Mouse (Mus musculus) adrenal gland, adult 8-10 months (tissue): ENCODE measurements around the gene Cntn4. TPM values are rescaled to one million over a fixed set of nuclear protein-coding genes. Genes with fewer than 3 reads are reported as not detected.

Experiments
- DNase-seq: peaks from one replicate; pipeline ENCODE4 v3.0.0; 2022
- total RNA-seq, 4 experiments: library from RNA; stranded (reverse); gene quantifications; 2 replicates each; pipeline ENCODE4 v1.2.4; 2022

Gene Cntn4
- total RNA-seq, 4 experiments from 2014 or later = 0.10 to 0.54 (median 0.21) TPM

DNA sequence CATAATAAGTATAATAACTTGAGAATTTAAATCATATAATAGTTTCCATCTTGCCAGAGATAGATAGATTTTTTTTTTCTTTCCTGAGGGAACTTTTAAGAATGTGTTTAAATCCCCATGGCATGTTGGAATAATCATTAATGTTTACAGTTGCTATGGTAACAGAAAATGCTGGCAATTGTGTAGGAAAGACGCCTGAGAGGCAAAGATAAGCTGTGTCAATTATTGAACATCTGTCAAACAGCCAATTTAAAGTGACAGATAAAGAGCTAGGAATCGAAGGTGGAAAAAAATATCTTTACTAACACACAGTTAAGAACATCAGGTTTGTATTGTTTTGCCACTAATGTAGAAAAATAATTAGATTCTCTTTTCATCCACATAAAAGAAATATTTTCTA lies 788.3 kb downstream of the Cntn4 start:
- DNase-seq = no peak

DNA sequence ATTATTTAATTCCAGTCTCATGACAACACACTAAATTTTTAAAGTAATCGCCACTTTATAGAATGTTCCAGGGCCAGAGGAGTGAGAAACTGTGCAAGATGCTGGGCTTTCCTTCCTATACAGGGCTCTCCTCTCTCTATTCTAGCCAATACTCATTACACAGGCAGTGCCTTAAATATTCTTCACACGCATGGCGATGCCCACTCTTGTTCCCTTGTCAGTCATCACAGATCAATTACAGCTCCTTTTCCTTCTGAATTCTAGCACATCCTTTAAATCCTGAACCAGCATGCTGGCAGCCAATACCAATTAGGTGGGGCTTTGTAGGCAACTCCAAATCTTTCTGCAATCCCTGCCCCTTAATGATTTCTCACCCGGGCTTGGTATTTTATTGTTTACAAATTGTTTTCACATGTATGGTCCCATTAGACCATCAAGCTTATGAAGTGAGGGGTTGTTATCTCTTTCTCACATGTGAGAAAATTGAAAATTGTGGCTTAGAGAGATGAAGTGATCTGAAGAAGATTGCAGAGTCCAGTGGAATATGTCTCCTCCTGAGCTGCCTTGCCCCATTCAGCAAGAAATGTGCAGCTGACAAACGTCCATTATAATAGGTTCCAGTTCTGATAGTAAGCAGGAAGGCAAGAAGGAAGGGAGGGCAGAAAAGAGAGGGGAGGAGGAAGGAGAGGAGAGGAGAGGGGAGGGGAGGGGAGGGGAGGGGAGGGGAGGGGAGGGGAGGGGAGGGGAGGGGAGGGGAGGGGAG lies 789.0 kb downstream of the Cntn4 start:
- DNase-seq = no peak

DNA sequence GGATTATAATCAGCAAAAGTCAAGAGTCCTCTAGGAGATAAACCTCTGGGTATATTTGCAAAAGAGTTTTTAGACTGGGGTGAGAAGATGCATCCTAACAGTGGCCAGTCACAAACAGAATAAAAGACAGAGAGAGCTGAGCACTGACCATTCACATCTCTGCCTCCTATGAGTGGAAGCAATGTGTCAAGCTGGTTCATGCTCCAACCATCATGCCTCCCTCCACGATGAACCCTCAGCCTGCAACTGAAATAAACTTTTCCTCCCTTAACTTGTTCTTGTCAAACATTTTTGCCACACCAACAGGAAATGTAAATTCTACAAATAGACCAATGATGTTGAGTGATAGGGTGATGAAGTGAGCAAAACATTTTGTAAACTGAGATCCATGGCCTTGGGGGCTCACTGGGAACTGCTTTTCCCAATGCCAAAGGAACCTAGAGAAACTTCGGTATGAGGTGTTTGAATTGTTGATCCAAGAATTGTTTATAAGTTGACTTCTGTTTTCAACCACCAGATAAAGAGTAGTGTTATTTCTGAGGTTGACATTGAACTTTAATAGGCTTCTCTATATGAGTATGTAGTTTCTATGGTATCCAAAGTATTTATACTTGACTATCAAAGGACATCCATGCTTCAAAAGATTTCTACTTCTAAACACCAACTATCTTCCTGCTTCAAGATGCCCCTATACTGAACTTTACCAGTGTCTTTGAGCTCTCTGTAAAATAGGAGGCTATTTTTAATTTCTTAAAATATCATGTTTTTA lies 794.6 kb downstream of the Cntn4 start:
- no peak for DNase-seq

DNA sequence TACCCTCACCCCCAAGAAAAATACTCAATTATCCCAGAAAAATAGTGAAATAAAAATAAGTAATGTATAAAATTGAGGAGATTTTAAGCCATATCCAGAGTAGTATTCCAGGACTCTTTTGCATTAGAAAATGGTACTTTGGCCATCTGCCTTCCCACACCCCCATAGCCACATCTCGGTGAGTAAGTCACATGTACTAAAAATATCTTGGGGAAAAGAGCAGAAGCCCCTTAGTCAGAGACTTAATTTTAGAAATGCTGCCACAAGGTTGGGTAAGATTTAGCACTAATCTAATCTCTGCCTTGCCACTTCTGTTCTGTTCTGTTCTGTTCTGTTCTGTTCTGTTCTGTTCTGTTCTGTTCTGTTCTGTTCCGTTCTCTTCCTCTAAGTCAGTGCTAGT lies 796.4 kb downstream of the Cntn4 start:
- no peak for DNase-seq

DNA sequence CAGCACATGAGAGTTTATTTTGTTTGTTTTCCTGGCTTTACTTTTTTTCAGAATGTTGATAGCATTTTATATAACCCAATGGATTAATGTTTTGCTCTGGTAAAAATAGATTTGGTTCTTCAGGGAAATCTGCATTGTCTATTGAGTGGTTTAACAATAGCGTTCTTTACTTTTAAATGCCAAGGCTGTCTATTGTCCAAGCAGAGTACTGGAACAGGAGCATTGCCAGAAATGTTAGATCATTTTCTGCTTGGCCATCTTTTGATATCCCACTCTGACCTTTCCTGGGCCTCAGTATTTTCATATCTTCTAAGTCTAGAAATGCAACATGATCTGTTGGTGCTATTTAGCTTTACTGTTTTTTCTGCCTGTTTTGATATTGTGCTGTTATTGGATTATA lies 804.1 kb downstream of the Cntn4 start:
- DNase-seq = no peak

DNA sequence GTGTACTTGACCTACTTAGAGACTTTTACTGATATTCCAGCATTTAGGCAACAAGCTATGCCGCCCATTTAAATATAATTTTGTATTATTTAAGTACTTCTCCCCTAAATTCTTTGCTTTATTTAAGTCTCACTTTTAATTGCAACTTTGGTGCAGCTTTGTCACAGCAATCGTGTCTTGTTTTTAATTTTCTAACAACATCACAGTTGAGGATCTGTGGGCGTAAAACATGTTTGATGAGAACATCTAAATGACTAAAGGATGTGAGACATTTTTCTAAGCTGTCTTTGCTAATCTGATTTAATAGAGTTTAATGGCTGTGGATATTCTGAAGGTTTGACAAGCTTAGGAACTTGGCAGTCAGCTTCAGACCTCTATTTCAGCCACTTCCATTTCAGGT lies 818.8 kb downstream of the Cntn4 start:
- no peak for DNase-seq

DNA sequence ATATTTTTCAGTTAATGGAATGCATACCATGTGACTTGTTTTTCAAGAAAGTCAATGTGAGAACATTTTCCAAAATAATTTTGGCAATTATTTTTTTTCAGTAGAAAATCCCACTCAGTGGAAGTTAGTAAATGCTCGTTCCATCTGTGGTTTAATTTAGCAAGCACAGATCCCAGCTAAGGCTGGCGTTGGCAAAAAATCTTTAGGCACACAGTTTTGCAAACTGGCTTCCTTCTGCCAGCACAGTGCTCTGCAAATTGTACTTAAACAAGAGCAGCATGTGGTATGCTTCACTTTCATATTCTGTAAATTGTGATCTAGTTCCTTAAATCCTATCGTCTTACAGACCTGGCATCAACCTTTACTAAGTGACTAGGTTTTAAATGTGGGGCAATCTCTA lies 821.7 kb downstream of the Cntn4 start:
- DNase-seq = no peak

DNA sequence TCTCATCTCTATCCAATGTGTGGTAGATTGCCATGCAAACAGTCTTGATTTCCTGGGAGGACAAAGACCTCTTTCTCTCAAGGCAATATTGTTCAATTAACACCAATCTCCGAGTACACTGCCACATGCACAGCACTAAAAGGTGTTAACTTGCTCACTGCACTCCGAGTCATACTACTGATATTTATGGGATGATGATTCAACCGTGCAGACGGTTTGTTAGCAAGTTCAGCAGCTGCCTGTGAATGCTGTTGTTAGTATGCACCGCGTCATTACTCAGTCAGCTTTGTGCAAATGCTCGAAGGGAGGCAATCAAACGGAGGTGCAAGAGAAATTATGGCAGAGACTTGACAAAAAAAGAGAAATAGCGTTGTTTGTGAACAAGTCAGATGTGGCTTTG lies 826.5 kb downstream of the Cntn4 start:
- no peak for DNase-seq

DNA sequence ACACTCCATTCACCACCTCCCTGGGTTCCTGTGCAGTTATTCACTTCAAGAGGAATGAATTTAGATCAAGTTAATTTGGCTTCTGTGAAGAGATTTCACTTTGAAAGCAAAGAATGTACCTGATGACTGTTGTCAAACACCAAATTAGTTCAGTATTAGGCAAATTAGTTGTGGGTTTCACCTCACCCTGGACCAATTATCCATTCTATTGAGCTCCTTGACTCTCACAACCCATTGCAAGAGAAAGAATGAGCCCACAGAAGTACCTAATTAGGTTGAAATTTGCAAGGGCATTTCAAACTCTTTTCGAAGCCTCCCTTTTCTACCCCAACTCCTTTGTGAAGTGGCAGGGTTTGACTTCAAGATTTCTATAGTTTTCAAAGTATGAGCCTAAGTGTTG lies 842.9 kb downstream of the Cntn4 start:
- DNase-seq = no peak

DNA sequence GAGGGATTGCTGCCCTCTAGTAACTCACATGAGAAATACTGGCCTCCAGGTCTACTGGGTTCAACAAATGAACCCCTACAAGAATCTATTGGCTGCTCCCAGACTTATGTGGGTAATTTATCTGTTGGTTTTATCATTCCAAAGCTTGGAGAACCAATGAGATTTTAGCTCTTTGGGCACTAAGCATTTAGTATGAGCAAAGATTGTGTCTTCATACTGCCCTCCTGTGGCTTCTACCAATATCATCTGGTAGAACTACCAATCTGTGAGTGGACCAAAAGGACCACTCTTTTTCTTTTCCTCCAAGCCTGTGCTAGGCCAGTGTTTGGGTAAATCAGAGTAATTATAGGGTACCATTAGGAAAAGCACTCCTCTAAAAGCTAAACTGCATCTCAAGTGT lies 866.0 kb downstream of the Cntn4 start:
- DNase-seq = no peak

DNA sequence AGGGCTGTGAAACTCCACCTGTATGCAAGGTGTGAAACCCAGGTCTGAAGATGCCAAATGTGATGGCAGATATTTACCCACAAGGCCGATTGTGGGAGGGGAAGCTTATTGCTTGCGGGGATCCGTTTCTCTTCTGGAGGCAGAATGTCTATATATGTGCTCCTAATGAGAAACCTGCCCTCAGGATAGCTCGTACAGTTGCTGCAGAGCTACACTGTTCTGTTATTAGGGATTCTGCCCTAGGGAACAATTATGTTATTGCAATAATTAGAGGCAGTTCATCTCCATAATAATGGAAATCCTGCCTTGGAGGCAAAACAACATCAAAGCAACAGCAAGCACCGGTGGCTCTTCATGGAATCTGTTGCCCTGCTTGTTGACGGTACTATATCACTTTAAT lies 884.2 kb downstream of the Cntn4 start:
- DNase-seq = no peak

DNA sequence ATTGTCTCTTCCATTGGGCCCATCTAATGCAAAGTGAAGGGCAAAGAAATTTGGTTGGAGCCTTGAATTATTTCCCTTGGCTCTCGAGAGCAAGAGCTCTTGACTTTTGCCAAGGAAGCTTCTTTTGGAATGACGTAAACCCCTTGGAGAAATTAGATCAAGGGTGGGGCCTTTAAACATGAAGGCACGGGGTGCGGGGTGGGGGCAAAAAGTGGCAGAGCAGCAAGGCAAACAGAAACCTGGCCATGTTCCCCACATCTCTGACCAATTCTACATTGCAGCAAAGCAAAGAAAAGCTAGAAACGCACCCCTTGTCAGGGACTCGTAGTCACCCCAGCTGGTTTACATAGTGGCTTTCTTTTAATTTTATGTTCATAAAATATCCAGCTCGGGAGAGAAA lies 887.9 kb downstream of the Cntn4 start:
- no peak for DNase-seq

DNA sequence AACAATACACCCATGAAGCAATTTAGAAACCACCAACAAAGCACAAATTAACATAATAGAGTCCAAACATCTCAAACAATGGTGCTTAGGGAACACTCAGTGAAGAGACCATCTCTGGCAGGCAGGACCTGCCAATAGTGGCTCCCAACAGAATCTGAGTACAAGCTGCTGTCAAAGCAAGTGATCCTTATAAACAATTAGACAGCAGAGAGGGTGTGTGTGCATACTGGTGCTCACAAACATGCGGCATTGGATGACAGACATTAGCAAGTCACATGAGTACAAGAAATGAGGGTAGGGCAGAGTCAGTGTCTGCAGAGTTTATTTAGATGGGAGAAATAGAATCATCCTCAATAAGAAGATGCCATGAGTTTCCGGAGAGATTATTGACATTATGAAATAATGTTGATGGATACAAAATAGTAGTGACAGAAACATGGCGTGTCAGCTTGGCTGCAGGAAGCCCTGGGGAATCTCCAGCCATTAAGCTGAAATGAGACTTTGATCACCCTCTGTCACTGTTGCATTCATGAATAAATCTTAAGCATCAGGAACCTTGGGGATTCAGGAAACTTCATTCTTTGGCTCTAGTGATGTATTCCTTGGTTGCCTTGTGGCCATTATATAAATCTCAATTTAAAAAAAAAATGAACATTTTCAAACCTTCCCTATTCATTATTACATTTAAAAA lies 888.5 kb downstream of the Cntn4 start:
- no peak for DNase-seq

DNA sequence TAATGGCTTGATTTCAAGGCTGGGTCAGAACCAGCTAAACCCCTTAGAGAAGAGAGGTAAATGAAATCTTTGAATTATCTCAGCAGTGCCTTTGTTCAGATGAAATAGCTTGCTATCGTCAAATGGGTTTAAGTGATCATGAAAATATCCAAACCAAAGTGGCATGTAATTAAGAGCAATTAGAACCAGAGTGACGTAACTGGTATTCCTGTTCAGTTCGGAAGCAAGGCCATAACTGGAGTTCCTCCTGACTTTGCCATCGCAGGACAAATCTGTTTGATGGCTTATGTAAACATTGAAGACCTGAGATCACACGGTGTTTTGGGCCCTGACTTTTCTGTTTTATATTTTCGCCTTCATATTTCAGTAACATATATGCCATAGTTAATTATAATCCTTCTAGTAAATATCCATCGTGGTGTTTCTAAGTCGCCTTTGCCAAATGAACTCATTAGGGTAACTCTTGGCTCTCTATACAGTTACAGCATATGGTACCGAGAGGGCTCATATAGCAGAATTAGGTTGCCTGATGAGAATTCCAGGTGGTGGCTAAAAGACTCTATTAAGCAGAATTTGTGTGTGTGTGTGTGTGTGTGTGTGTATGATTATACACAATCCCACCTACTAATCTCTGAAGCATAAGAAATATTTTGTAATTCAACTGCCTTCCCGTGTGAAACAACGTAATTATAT lies 889.6 kb downstream of the Cntn4 start:
- no peak for DNase-seq

DNA sequence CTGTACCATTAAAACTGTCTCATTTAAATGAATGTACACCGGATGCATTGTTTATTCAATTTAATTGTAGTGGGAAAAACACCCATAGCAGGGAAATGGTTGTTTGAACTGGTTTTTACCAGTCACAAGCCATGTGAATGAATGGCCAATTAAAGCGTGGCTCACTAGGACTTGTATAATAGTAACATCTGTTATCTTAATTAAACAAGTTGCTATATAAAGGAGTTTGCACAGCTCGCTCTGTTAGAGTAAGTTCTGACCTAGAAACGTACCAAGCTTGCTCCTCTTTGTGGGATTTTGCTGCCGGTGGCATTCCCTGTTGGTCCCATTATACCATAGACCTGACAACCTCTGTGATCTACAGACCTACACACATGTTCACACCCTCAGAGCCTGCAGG lies 902.7 kb downstream of the Cntn4 start:
- no peak for DNase-seq

DNA sequence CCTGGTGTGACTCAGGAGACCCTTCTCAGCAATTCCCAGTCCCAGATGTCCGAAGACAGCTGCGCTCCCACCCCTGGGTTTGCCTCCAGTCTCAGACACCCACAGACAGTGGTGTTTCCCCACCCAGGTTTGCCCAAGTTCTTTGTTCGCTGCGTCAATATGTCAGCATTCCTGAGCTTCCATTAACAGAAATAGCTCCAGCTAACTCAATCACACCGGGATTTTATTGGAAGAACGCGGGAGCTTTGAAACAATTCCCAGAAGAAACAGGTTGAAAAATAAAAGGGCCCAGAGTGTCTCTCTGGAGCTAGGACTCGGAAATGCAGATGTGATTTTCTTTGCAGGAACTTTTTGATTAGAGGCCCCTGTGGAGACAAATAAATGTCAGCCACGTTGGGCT lies 916.3 kb downstream of the Cntn4 start:
- no peak for DNase-seq

DNA sequence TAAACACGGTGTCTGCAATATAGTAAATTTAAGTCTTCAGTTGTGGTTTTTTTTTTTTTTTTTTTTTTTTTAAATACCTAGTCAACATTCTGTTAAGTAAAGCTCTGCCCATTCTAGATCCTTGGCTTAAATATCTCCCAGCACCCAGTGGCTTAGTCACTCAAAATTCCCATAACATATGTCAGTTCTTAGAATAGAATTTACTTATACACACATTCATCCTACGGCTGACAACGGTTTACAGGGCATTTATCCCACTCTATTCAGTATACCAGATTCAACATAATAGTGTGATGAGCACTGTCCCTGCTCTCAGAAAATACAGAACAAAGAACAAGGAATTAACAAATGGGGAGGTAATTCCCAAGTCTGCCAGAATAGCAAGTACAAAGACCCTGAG lies 939.6 kb downstream of the Cntn4 start:
- no peak for DNase-seq

DNA sequence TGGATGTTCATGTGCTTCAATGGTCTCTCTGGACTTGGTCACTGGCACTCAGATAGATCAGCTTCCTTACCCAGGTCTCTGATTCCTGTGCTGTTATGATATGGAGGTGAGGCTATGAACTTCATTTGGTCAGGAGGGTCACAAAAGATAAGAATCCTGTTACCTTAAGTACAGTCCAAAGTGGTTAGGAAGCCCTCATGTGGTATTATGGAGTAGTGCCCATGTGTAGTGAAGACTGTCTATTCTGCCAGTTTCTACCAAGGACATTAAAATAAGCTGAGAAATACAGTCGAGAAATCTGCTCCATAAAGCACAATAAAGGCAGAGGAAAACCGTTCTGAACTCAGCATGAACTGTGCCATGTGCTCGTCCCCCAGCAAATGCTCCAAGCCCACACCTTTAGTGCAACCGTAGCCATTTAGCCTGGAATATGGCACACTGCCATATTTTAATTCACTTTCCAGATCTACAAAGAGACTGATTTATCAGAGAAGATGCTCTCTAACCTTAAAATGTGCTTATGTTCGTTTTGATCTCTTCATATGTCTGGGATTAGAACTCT lies 943.8 kb downstream of the Cntn4 start:
- DNase-seq = no peak

DNA sequence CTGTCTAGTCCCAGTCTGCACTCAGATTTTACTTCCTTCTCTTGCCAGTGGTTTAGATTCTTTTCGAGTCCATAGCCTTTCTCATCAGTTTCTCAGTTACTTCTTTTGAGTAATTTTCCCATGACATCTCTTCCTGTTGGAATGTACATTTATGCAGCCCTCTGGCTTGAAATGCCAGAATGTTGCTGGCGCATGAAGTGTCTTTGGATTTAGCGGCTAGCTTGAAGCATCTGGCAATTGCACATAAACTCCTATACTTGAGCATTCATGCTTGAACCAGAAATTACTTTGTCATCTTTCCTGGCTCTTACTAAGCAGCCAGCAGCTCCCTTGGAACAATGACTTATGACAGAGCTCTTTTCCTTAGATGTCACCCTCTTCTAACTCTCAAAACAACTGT lies 965.6 kb downstream of the Cntn4 start:
- no peak for DNase-seq

DNA sequence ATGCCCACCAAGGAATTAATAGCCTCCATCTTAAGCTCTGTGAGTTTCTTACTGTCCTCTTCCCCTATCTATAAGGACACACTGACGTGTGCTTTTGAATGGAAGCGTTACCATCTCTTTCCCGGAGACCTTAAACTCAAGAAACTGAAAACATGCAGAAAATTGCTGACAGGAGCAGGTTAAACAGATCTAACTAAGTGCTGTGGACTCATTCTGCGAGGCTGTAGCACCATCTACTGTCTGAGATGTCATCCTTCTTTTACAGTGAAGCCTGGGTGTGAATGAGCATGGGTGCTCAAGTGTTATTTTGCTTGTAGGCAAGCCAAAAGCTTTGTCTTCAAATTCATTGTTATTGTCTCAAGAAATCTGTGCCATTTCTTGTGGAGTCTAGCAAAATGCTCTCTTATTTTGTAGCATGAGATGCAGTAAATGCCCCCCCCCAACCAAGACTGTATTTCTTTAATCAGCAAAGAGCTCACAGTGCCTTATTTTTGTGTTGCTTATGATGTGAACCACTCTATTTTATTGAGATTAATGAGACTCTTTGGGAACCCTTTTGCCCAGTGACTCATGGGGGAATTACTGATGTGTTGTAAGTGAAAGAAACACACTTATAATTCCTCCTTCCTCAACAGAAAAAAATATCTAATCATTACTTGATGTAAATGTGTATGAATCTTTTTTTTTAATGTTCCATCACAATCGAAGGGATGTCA lies 968.2 kb downstream of the Cntn4 start:
- DNase-seq = peak; percentile 5

DNA sequence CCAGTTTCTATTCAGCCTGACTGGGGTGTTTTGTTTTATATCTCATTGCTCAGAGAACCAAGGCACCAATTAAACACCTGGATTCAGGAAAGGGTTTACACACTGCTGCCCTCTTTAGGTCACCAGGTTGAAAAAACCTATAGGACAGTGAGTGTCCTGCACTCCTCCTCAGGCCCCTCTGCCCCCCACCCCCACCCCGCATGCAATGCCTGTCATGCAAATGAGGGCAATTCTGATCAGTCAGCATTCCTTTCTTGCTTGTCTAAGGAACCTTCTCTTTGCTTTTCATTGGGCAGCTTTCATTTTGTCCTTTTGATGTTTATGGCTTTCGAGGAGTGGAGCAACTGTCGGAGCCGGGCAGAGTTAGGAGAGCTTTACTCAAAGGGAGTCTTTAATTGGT lies 969.5 kb downstream of the Cntn4 start:
- no peak for DNase-seq
